ENCODE assay signal across 27 mouse cellular contexts in genomic region chr11:53810749-53811148, GRCm38 (mm10). TPM values are rescaled to one million over a fixed set of nuclear protein-coding genes. Genes with fewer than 3 reads are reported as not detected.
A peak's percentile ranks its signal among the peaks of the same experiment; 100 is the strongest.
DNase-seq lines count a peak whose midpoint lies in the region; ATAC-seq and TF ChIP-seq lines count a peak whose summit lies in the region.
"Had no signal": no experiment of that assay in that cellular context is flagged by ENCODE, and none has a peak within 500 bp of the region (broad histone marks: within the 10 kb centered on the region; RNA-seq: fewer than 3 reads in every experiment).

No protein-coding gene starts in this region.

- 38% methylated on average over 2 of the region's 2 CpGs for WGBS in lung, adult 2 months
- WGBS in small intestine, adult 2 months: 24% methylated on average over 2 of the region's 2 CpGs

- H3K4me3 ChIP-seq in gastrocnemius, adult 2 months: no peak overlapping the region
- H3K4me3 ChIP-seq in lung, adult 2 months (replicated peaks; ENCODE audit: extremely low read depth, low read depth, low read length): no peak overlapping the region
- H3K4me3 ChIP-seq in small intestine, adult 2 months (ENCODE audit: low read depth, low read length): no peak overlapping the region
- H3K4me3 ChIP-seq: embryonic facial prominence, embryonic 13.5 days; hindbrain, embryonic 13.5 days; limb, embryonic 10.5 days; limb, embryonic 15.5 days; liver, embryonic 13.5 days; midbrain, embryonic 13.5 days had no signal

- no peak for ATAC-seq in frontal cortex, adult (ENCODE audit: low TSS enrichment)
- ATAC-seq: forebrain, embryonic 16.5 days; midbrain, embryonic 13.5 days had no signal

- 0 out of 2 replicates have a peak, but pooled peaks cover 1% of the 10 kb centered on the region for H3K36me3 ChIP-seq in small intestine, adult 2 months (ENCODE audit: control insufficient read depth, insufficient read depth, low read length)
- H3K36me3 ChIP-seq: embryonic facial prominence, embryonic 13.5 days; hindbrain, embryonic 13.5 days; limb, embryonic 10.5 days; limb, embryonic 15.5 days; liver, embryonic 13.5 days; midbrain, embryonic 13.5 days had no signal

- H3K4me1 ChIP-seq in lung, adult 2 months (ENCODE audit: control insufficient read depth, insufficient read depth, low read length): peaks cover 22% of the 10 kb centered on the region
- H3K4me1 ChIP-seq in small intestine, adult 2 months (ENCODE audit: control insufficient read depth, insufficient read depth, insufficient read length, low read length): peaks cover 9% of the 10 kb centered on the region
- H3K4me1 ChIP-seq: embryonic facial prominence, embryonic 13.5 days; hindbrain, embryonic 13.5 days; limb, embryonic 10.5 days; midbrain, embryonic 13.5 days had no signal

- intact Hi-C loops in gastrocnemius, adult 2 months (cut with DNase I): no loop called here
- intact Hi-C loops in gastrocnemius, postnatal 14 days (cut with DNase I; ENCODE audit: low total_unique reads): no loop called here

- TF ChIP-seq POLR2A in lung, adult 2 months (IDR thresholded peaks at IDR 0.05; ENCODE audit: borderline replicate concordance, extremely low read depth, low read depth, low read length): no peak
- TF ChIP-seq POLR2A in small intestine, adult 2 months (IDR thresholded peaks at IDR 0.05; ENCODE audit: low read depth, low read length): no peak

- 0 out of 2 replicates have a peak overlapping the region, but pooled peaks have one; percentile 6 for H3K27ac ChIP-seq in gastrocnemius, adult 2 months
- 0 out of 2 replicates have a peak overlapping the region, but pooled peaks have one; percentile 10 for H3K27ac ChIP-seq in small intestine, adult 2 months (ENCODE audit: insufficient read depth, low read depth, low read length)
- H3K27ac ChIP-seq: embryonic facial prominence, embryonic 13.5 days; hindbrain, embryonic 13.5 days; limb, embryonic 10.5 days; limb, embryonic 15.5 days; liver, embryonic 13.5 days; macrophage; midbrain, embryonic 13.5 days had no signal

- no peak for DNase-seq in gastrocnemius, adult 2 months
- DNase-seq in gastrocnemius, postnatal 14 days: no peak
- peak; percentile 33 for DNase-seq in lung, postnatal 10 days
- no peak for DNase-seq in lung, adult 2 months
- peak; percentile 64 for DNase-seq in NIH3T3 (ENCODE audit: low read depth)
- DNase-seq: adrenal gland, postnatal 25 days; cerebellum, adult 18-20 months; cerebellum, postnatal 10 days; gastrocnemius, postnatal 25 days; heart, postnatal 36 days; layer of hippocampus, postnatal 36 days; liver, embryonic 13.5 days; thymus, postnatal 14 days had no signal

- no peaks in the 10 kb centered on the region for H3K27me3 ChIP-seq in small intestine, adult 2 months (ENCODE audit: control insufficient read depth, insufficient read depth, low read length)
- H3K27me3 ChIP-seq: embryonic facial prominence, embryonic 13.5 days; hindbrain, embryonic 13.5 days; limb, embryonic 15.5 days; liver, embryonic 13.5 days; midbrain, embryonic 13.5 days had no signal

- TF ChIP-seq CTCF in gastrocnemius, adult 2 months (IDR thresholded peaks at IDR 0.05): no peak
- TF ChIP-seq CTCF in lung, adult 2 months (IDR thresholded peaks at IDR 0.05; ENCODE audit: insufficient read depth, low read length): no peak
- no peak for TF ChIP-seq CTCF in small intestine, adult 2 months (IDR thresholded peaks at IDR 0.05; ENCODE audit: extremely low read depth, insufficient read length, insufficient replicate concordance, low read depth, low read length)

RNA-seq across cellular contexts. Expression of gene Gm17334, which starts 37.8 kb away (rescaled TPM):
- total RNA-seq in gastrocnemius, adult 2 months (2021): under 1 TPM; 0.28 to 0.53 TPM
- total RNA-seq in gastrocnemius, postnatal 14 days (2021): under 1 TPM; 0.23 to 0.33 TPM
- polyA plus RNA-seq in lung, adult 2 months (2012; rRNA removed): 4.6 and 4.7 TPM in 2 replicates
- polyA plus RNA-seq in small intestine, adult 2 months (2012; rRNA removed): 0.25 and 1.6 TPM in 2 replicates
- total RNA-seq: gastrocnemius, postnatal 25 days had no signal
- polyA plus RNA-seq: embryonic facial prominence, embryonic 13.5 days; forebrain, embryonic 11.5 days; hindbrain, embryonic 13.5 days; kidney, embryonic 14.5 days; limb, embryonic 10.5 days; liver, embryonic 13.5 days; macrophage; midbrain, embryonic 13.5 days; neural tube, embryonic 14.5 days; testis, adult 2 months had no signal

RNA-seq across cellular contexts. Expression of gene Irf1, which starts 40.9 kb away (rescaled TPM):
- total RNA-seq in gastrocnemius, adult 2 months (2021): 1 to 10 TPM; 6.2 to 7.0 TPM
- 1 to 10 TPM; 8.7 to 9.1 TPM for total RNA-seq in gastrocnemius, postnatal 14 days (2021)
- polyA plus RNA-seq in lung, adult 2 months (2012; rRNA removed): 130 and 190 TPM in 2 replicates
- polyA plus RNA-seq in small intestine, adult 2 months (2012; rRNA removed): 93.3 and 233 TPM in 2 replicates

RNA-seq across cellular contexts. Expression of gene Gm12216, which starts 48.3 kb away (rescaled TPM):
- 1 to 10 TPM in 1 of 2 experiments, under 1 TPM in 1; 0.87 to 1.4 TPM for total RNA-seq in gastrocnemius, adult 2 months (2021)
- total RNA-seq in gastrocnemius, postnatal 14 days (2021): 1 to 10 TPM; 2.1 to 3.7 TPM
- 19.8 and 28.7 TPM in 2 replicates for polyA plus RNA-seq in lung, adult 2 months (2012; rRNA removed)
- 5.8 and 12.4 TPM in 2 replicates for polyA plus RNA-seq in small intestine, adult 2 months (2012; rRNA removed)
- polyA plus RNA-seq: embryonic facial prominence, embryonic 13.5 days; forebrain, embryonic 11.5 days; heart, embryonic 11.5 days had no signal

Comparison
In these comparisons a context has a peak if more than half of its experiments do, and no peak if none do; other contexts are left out.
1. DNase-seq: peak in lung, postnatal 10 days (single experiment) and NIH3T3 (single experiment); none in gastrocnemius, adult 2 months (single experiment), gastrocnemius, postnatal 14 days (single experiment) and lung, adult 2 months (single experiment).